Mouse (Mus musculus) forebrain, embryonic 11.5 days (tissue): Measurements from ENCODE around the gene Cwc22. TPM values are rescaled to one million over a fixed set of nuclear protein-coding genes. Genes with fewer than 3 reads are reported as not detected.

Experiments used
- ATAC-seq: fragments of 200-750 bp; cut with Nextera tagmentation; replicated peaks from 2 replicates; pipeline ENCODE4 v1.8.0; 2017; ENCODE audit warnings: moderate TSS enrichment; ENCODE audit not compliant: low FRiP score
- DNase-seq: peaks from one replicate; pipeline ENCODE4 v3.0.0-alpha.2; 2017; ENCODE audit warnings: low spot score
- H3K27ac ChIP-seq: fragments of 300-500 bp; sonication (generic); 2 replicates; pipeline ENCODE4 v1.5.1; 2014; ENCODE audit warnings: low read depth, low read length
- H3K27me3 ChIP-seq: fragments of 300-500 bp; sonication (generic); 2 replicates; pipeline ENCODE4 v1.6.1; 2014; ENCODE audit warnings: mild to moderate bottlenecking, low read length, mixed read lengths; ENCODE audit not compliant: control insufficient read depth, insufficient read depth
- H3K36me3 ChIP-seq: fragments of 300-500 bp; sonication (generic); 2 replicates; pipeline ENCODE4 v1.6.1; 2014; ENCODE audit warnings: mild to moderate bottlenecking, low read length, moderate library complexity, mixed read lengths; ENCODE audit not compliant: control insufficient read depth, insufficient read depth
- H3K4me1 ChIP-seq: fragments of 300-500 bp; sonication (generic); replicated peaks from 2 replicates; pipeline ENCODE4 v1.6.1; 2014; ENCODE audit warnings: low read length, mixed read lengths; ENCODE audit not compliant: control insufficient read depth, insufficient read depth
- H3K4me2 ChIP-seq: fragments of 300-500 bp; sonication (generic); 2 replicates; pipeline ENCODE4 v1.6.1; 2014; ENCODE audit warnings: low read depth, mild to moderate bottlenecking, low read length, moderate library complexity, mixed read lengths; ENCODE audit not compliant: severe bottlenecking
- H3K4me3 ChIP-seq: fragments of 300-500 bp; sonication (generic); 2 replicates; pipeline ENCODE4 v1.5.1; 2014; ENCODE audit warnings: low read depth, low read length
- H3K9ac ChIP-seq: fragments of 300-500 bp; sonication (generic); 2 replicates; pipeline ENCODE4 v1.6.1; 2014; ENCODE audit warnings: low read length
- H3K9me3 ChIP-seq: fragments of 300-500 bp; sonication (generic); 2 replicates; pipeline ENCODE4 v1.6.1; 2016; ENCODE audit warnings: low read length, mixed read lengths; ENCODE audit not compliant: control insufficient read depth
- WGBS: fragments of 180-500 bp; shearing (Covaris S2); extraction: QIAGEN DNeasy Blood & Tissue Kit; methylation state at CpG from one replicate; pipeline ENCODE4 v1.1.7; 2014; 5-methylcytosine and 5-hydroxymethylcytosine counted together
- polyA plus RNA-seq: library from polyadenylated mRNA; unstranded; fragments of >200 nt; fragmentation: Nextera tagmentation; extraction: Ambion mirVana; gene quantifications from 2 replicates; pipeline ENCODE4 v1.2.1, GENCODE M21; 2014

Gene Cwc22
- polyA plus RNA-seq, 1 experiment from 2014 or later = 37.4 TPM

GRCm38 (mm10) chr2:77877156-77877855 is 68.9 kb downstream of the Cwc22 start:
- DNase-seq = no peak
- no peak overlapping the region for H3K9ac ChIP-seq
- 85% methylated on average over 10 of the region's 10 CpGs for WGBS
- no peak overlapping the region for H3K4me2 ChIP-seq
- H3K4me3 ChIP-seq = no peak overlapping the region
- no peaks in the 10 kb centered on the region for H3K9me3 ChIP-seq
- no peaks in the 10 kb centered on the region for H3K27me3 ChIP-seq
- H3K4me1 ChIP-seq = no peaks in the 10 kb centered on the region
- H3K27ac ChIP-seq = no peak overlapping the region
- ATAC-seq = no peak
- no peaks in the 10 kb centered on the region for H3K36me3 ChIP-seq

- H3K4me1 ChIP-seq = no peaks in the 10 kb centered on the region
- WGBS = 85% methylated on average over 6 of the region's 6 CpGs
- no peak overlapping the region for H3K4me2 ChIP-seq
- H3K9me3 ChIP-seq = no peaks in the 10 kb centered on the region
- H3K36me3 ChIP-seq = no peaks in the 10 kb centered on the region
- DNase-seq (no peak), ATAC-seq (no peak)
- H3K9ac ChIP-seq = no peak overlapping the region
- no peak overlapping the region for H3K4me3 ChIP-seq
- no peaks in the 10 kb centered on the region for H3K27me3 ChIP-seq
- no peak overlapping the region for H3K27ac ChIP-seq
These were observed 69.8 kb downstream of the Cwc22 start for GRCm38 (mm10) chr2:77876331-77876730.

GRCm38 (mm10) chr2:77875516-77875915 is 70.7 kb downstream of the Cwc22 start:
- WGBS = 90% methylated on average over 4 of the region's 4 CpGs

GRCm38 (mm10) chr2:77874678-77875077 is 71.5 kb downstream of the Cwc22 start:
- DNase-seq (no peak), ATAC-seq (no peak)
- no peak overlapping the region for H3K4me2 ChIP-seq
- H3K27ac ChIP-seq = no peak overlapping the region
- H3K9me3 ChIP-seq = no peaks in the 10 kb centered on the region
- H3K27me3 ChIP-seq = no peaks in the 10 kb centered on the region
- H3K36me3 ChIP-seq = no peaks in the 10 kb centered on the region
- no peak overlapping the region for H3K4me3 ChIP-seq
- no peaks in the 10 kb centered on the region for H3K4me1 ChIP-seq
- no peak overlapping the region for H3K9ac ChIP-seq
- 88% methylated on average over 3 of the region's 3 CpGs for WGBS

More at GRCm38 (mm10) chr2:77875516-77875915, 70.7 kb downstream of the Cwc22 start:
- ATAC-seq (no peak), DNase-seq (no peak)
- Histone ChIP-seq H3K4me3 (no peak overlapping the region), H3K9ac (no peak overlapping the region), H3K27me3 (no peaks in the 10 kb centered on the region), H3K4me2 (no peak overlapping the region), H3K9me3 (no peaks in the 10 kb centered on the region), H3K36me3 (no peaks in the 10 kb centered on the region), H3K4me1 (no peaks in the 10 kb centered on the region), H3K27ac (no peak overlapping the region)

GRCm38 (mm10) chr2:77873806-77874205 is 72.4 kb downstream of the Cwc22 start:
- no peak for DNase-seq
- H3K36me3 ChIP-seq = no peaks in the 10 kb centered on the region
- H3K4me3 ChIP-seq = no peak overlapping the region
- H3K27ac ChIP-seq = no peak overlapping the region
- H3K4me1 ChIP-seq = no peaks in the 10 kb centered on the region
- H3K27me3 ChIP-seq = no peaks in the 10 kb centered on the region
- no peaks in the 10 kb centered on the region for H3K9me3 ChIP-seq
- no peak overlapping the region for H3K9ac ChIP-seq
- H3K4me2 ChIP-seq = no peak overlapping the region
- ATAC-seq = no peak

- Histone ChIP-seq H3K9ac (no peak overlapping the region), H3K27ac (no peak overlapping the region), H3K36me3 (no peaks in the 10 kb centered on the region), H3K4me2 (no peak overlapping the region), H3K27me3 (no peaks in the 10 kb centered on the region), H3K4me3 (no peak overlapping the region), H3K9me3 (no peaks in the 10 kb centered on the region), H3K4me1 (no peaks in the 10 kb centered on the region)
- 85% methylated on average over 2 of the region's 2 CpGs for WGBS
- DNase-seq = no peak
- no peak for ATAC-seq
These were observed 73.5 kb downstream of the Cwc22 start for GRCm38 (mm10) chr2:77872676-77873075.

GRCm38 (mm10) chr2:77871146-77871545 is 75.0 kb downstream of the Cwc22 start:
- H3K36me3 ChIP-seq = no peaks in the 10 kb centered on the region
- no peak overlapping the region for H3K27ac ChIP-seq
- no peak for ATAC-seq
- H3K4me2 ChIP-seq = no peak overlapping the region
- H3K4me3 ChIP-seq = no peak overlapping the region
- H3K9ac ChIP-seq = no peak overlapping the region
- H3K4me1 ChIP-seq = no peaks in the 10 kb centered on the region
- no peaks in the 10 kb centered on the region for H3K9me3 ChIP-seq
- DNase-seq = no peak
- H3K27me3 ChIP-seq = no peaks in the 10 kb centered on the region

- Histone ChIP-seq H3K36me3 (no peaks in the 10 kb centered on the region), H3K27me3 (no peaks in the 10 kb centered on the region), H3K4me1 (no peaks in the 10 kb centered on the region), H3K4me3 (no peak overlapping the region), H3K9ac (no peak overlapping the region), H3K4me2 (no peak overlapping the region), H3K27ac (no peak overlapping the region), H3K9me3 (no peaks in the 10 kb centered on the region)
- DNase-seq (no peak), ATAC-seq (no peak)
- 85% methylated on average over 4 of the region's 4 CpGs for WGBS
These were observed 76.4 kb downstream of the Cwc22 start for GRCm38 (mm10) chr2:77869729-77870280.

GRCm38 (mm10) chr2:77863934-77864333 is 82.2 kb downstream of the Cwc22 start:
- H3K27me3 ChIP-seq = no peaks in the 10 kb centered on the region
- ATAC-seq (no peak), DNase-seq (no peak)
- no peak overlapping the region for H3K4me3 ChIP-seq
- H3K27ac ChIP-seq = no peak overlapping the region
- no peaks in the 10 kb centered on the region for H3K4me1 ChIP-seq
- no peaks in the 10 kb centered on the region for H3K9me3 ChIP-seq
- no peak overlapping the region for H3K4me2 ChIP-seq
- H3K36me3 ChIP-seq = no peaks in the 10 kb centered on the region
- no peak overlapping the region for H3K9ac ChIP-seq
- 84% methylated on average over 6 of the region's 6 CpGs for WGBS
